Mouse (Mus musculus) liver, embryonic 12.5 days (tissue): ENCODE data around the gene Pnkd. TPM values are rescaled to one million over a fixed set of nuclear protein-coding genes. Genes with fewer than 3 reads are reported as not detected.
"Not testable (repeated sequence)": the region's sequence is repeated elsewhere in the genome, so short reads cannot be mapped to it uniquely, and the experiment has no call there.

ENCODE experiments used
- ATAC-seq: fragments of 200-750 bp; cut with Nextera tagmentation; 2 replicates; pipeline ENCODE4 v1.8.0; 2017; ENCODE audit warnings: moderate number of reproducible peaks, mild to moderate bottlenecking, moderate library complexity
- H3K27ac ChIP-seq: fragments of 300-500 bp; sonication (generic); 2 replicates; pipeline ENCODE4 v1.5.1; 2016; ENCODE audit warnings: mild to moderate bottlenecking
- H3K27me3 ChIP-seq: fragments of 300-500 bp; sonication (generic); replicated peaks from 2 replicates; pipeline ENCODE4 v1.6.1; 2016; ENCODE audit warnings: mild to moderate bottlenecking, moderate library complexity
- H3K36me3 ChIP-seq: fragments of 300-500 bp; sonication (generic); 2 replicates; pipeline ENCODE4 v1.6.1; 2016; ENCODE audit warnings: mild to moderate bottlenecking, moderate library complexity
- H3K4me1 ChIP-seq: fragments of 300-500 bp; sonication (generic); 2 replicates; pipeline ENCODE4 v1.6.1; 2016
- H3K4me2 ChIP-seq: fragments of 300-500 bp; sonication (generic); 2 replicates; pipeline ENCODE4 v1.6.1; 2016; ENCODE audit warnings: mild to moderate bottlenecking, moderate library complexity
- H3K4me3 ChIP-seq: fragments of 300-500 bp; sonication (generic); 2 replicates; pipeline ENCODE4 v1.5.1; 2016; ENCODE audit warnings: mild to moderate bottlenecking, moderate library complexity
- H3K9ac ChIP-seq: fragments of 300-500 bp; sonication (generic); 2 replicates; pipeline ENCODE4 v1.6.1; 2016; ENCODE audit warnings: mild to moderate bottlenecking, moderate library complexity
- H3K9me3 ChIP-seq: fragments of 300-500 bp; sonication (generic); replicated peaks from 2 replicates; pipeline ENCODE4 v1.6.1; 2016; ENCODE audit warnings: mild to moderate bottlenecking, moderate library complexity
- WGBS: fragments of 180-500 bp; shearing (Covaris S2); methylation state at CpG from one replicate; pipeline ENCODE4 v1.1.7; 2016; ENCODE audit not compliant: insufficient replicate concordance; 5-methylcytosine and 5-hydroxymethylcytosine counted together
- polyA plus RNA-seq: library from polyadenylated mRNA; unstranded; fragments of >200 nt; fragmentation: Nextera tagmentation; extraction: Ambion mirVana; gene quantifications from 2 replicates; pipeline ENCODE4 v1.2.1, GENCODE M21; 2016

Gene Pnkd
- polyA plus RNA-seq, 1 experiment from 2014 or later = 48.7 TPM

- Histone ChIP-seq H3K4me1 (peaks cover 33% of the 10 kb centered on the region), H3K36me3 (no peaks in the 10 kb centered on the region), H3K27ac (no peak overlapping the region), H3K9me3 (no peaks in the 10 kb centered on the region), H3K4me3 (no peak overlapping the region), H3K27me3 (peaks cover 13% of the 10 kb centered on the region), H3K9ac (no peak overlapping the region), H3K4me2 (no peak overlapping the region)
- 69% methylated on average over 6 of the region's 6 CpGs for WGBS
- no peak for ATAC-seq
Observed at GRCm38 (mm10) chr1:74335436-74336170, 50.9 kb downstream of the Pnkd start.

GRCm38 (mm10) chr1:74337241-74337771 is 52.6 kb downstream of the Pnkd start:
- peaks cover 16% of the 10 kb centered on the region for H3K4me1 ChIP-seq
- H3K27ac ChIP-seq = no peak overlapping the region
- H3K9ac ChIP-seq = no peak overlapping the region
- no peaks in the 10 kb centered on the region for H3K9me3 ChIP-seq
- H3K4me2 ChIP-seq = no peak overlapping the region
- ATAC-seq = no peak
- peaks cover 13% of the 10 kb centered on the region for H3K27me3 ChIP-seq
- no peak overlapping the region for H3K4me3 ChIP-seq
- WGBS = 73% methylated on average over 3 of the region's 3 CpGs
- no peaks in the 10 kb centered on the region for H3K36me3 ChIP-seq

GRCm38 (mm10) chr1:74338013-74338412 is 53.3 kb downstream of the Pnkd start:
- H3K36me3 ChIP-seq = no peaks in the 10 kb centered on the region
- peaks cover 10% of the 10 kb centered on the region for H3K27me3 ChIP-seq
- H3K27ac ChIP-seq = no peak overlapping the region
- no peak for ATAC-seq
- H3K9me3 ChIP-seq = no peaks in the 10 kb centered on the region
- H3K4me1 ChIP-seq = peaks cover 11% of the 10 kb centered on the region
- no peak overlapping the region for H3K4me3 ChIP-seq
- 68% methylated on average over 5 of the region's 5 CpGs for WGBS
- no peak overlapping the region for H3K9ac ChIP-seq
- no peak overlapping the region for H3K4me2 ChIP-seq

GRCm38 (mm10) chr1:74338626-74339025 is 53.9 kb downstream of the Pnkd start:
- no peak overlapping the region for H3K9ac ChIP-seq
- no peaks in the 10 kb centered on the region for H3K36me3 ChIP-seq
- no peak overlapping the region for H3K4me3 ChIP-seq
- WGBS = 69% methylated on average over 4 of the region's 4 CpGs
- H3K4me2 ChIP-seq = no peak overlapping the region
- H3K4me1 ChIP-seq = peaks cover 12% of the 10 kb centered on the region; the same call in 1 of the 2 replicates
- H3K9me3 ChIP-seq = no peaks in the 10 kb centered on the region
- no peak for ATAC-seq
- 0 out of 2 replicates have a peak, but pooled peaks cover 4% of the 10 kb centered on the region for H3K27me3 ChIP-seq
- no peak overlapping the region for H3K27ac ChIP-seq

GRCm38 (mm10) chr1:74339917-74340316 is 55.2 kb downstream of the Pnkd start:
- peaks cover 13% of the 10 kb centered on the region; the same call in 1 of the 2 replicates for H3K4me1 ChIP-seq
- H3K36me3 ChIP-seq = no peaks in the 10 kb centered on the region

GRCm38 (mm10) chr1:74340361-74340764 is 55.6 kb downstream of the Pnkd start:
- no peaks in the 10 kb centered on the region for H3K27me3 ChIP-seq
- H3K36me3 ChIP-seq = no peaks in the 10 kb centered on the region
- H3K9me3 ChIP-seq = no peaks in the 10 kb centered on the region
- H3K4me1 ChIP-seq = peaks cover 13% of the 10 kb centered on the region; the same call in 1 of the 2 replicates
- H3K9ac ChIP-seq = no peak overlapping the region
- WGBS = 86% methylated on average over 6 of the region's 6 CpGs
- H3K4me3 ChIP-seq = no peak overlapping the region
- ATAC-seq = peak; percentile 19; the same call in 1 of the 2 replicates
- H3K4me2 ChIP-seq = no peak overlapping the region
- no peak overlapping the region for H3K27ac ChIP-seq

More at GRCm38 (mm10) chr1:74339917-74340316, 55.2 kb downstream of the Pnkd start:
- ATAC-seq = no peak
- H3K4me3 ChIP-seq = no peak overlapping the region
- no peak overlapping the region for H3K9ac ChIP-seq
- no peaks in the 10 kb centered on the region for H3K27me3 ChIP-seq
- H3K4me2 ChIP-seq = no peak overlapping the region
- H3K27ac ChIP-seq = no peak overlapping the region
- no peaks in the 10 kb centered on the region for H3K9me3 ChIP-seq
- 83% methylated on average over 9 of the region's 9 CpGs for WGBS

- H3K4me1 ChIP-seq = peaks cover 13% of the 10 kb centered on the region; the same call in 1 of the 2 replicates
- not testable (repeated sequence) for H3K9me3 ChIP-seq, H3K36me3 ChIP-seq, H3K4me2 ChIP-seq, ATAC-seq, H3K27ac ChIP-seq, H3K4me3 ChIP-seq, H3K27me3 ChIP-seq, H3K9ac ChIP-seq
- 85% methylated on average over 4 of the region's 4 CpGs for WGBS
Observed at GRCm38 (mm10) chr1:74340992-74341391, 56.3 kb downstream of the Pnkd start.

- no peak overlapping the region for H3K27ac ChIP-seq
Observed at GRCm38 (mm10) chr1:74341898-74342297, 57.2 kb downstream of the Pnkd start.

GRCm38 (mm10) chr1:74342308-74342707 is 57.6 kb downstream of the Pnkd start:
- Histone ChIP-seq H3K9ac (no peak overlapping the region), H3K36me3 (no peaks in the 10 kb centered on the region), H3K27ac (no peak overlapping the region), H3K4me3 (no peak overlapping the region), H3K27me3 (no peaks in the 10 kb centered on the region), H3K9me3 (no peaks in the 10 kb centered on the region), H3K4me1 (peaks cover 13% of the 10 kb centered on the region; the same call in 1 of the 2 replicates), H3K4me2 (no peak overlapping the region)
- no peak for ATAC-seq
- 91% methylated on average over 1 of the region's 1 CpGs for WGBS

More at GRCm38 (mm10) chr1:74341898-74342297, 57.2 kb downstream of the Pnkd start:
- no peak for ATAC-seq
- no peaks in the 10 kb centered on the region for H3K36me3 ChIP-seq
- H3K4me1 ChIP-seq = peaks cover 13% of the 10 kb centered on the region; the same call in 1 of the 2 replicates
- no peaks in the 10 kb centered on the region for H3K27me3 ChIP-seq
- H3K4me2 ChIP-seq = no peak overlapping the region
- H3K9ac ChIP-seq = no peak overlapping the region
- no peak overlapping the region for H3K4me3 ChIP-seq
- WGBS = 67% methylated on average over 7 of the region's 7 CpGs
- no peaks in the 10 kb centered on the region for H3K9me3 ChIP-seq

GRCm38 (mm10) chr1:74343161-74343560 is 58.4 kb downstream of the Pnkd start:
- no peak overlapping the region for H3K27ac ChIP-seq
- H3K4me2 ChIP-seq = no peak overlapping the region
- H3K4me3 ChIP-seq = no peak overlapping the region
- 61% methylated on average over 5 of the region's 5 CpGs for WGBS
- no peak for ATAC-seq
- no peaks in the 10 kb centered on the region for H3K27me3 ChIP-seq
- H3K9me3 ChIP-seq = no peaks in the 10 kb centered on the region
- peaks cover 13% of the 10 kb centered on the region; the same call in 1 of the 2 replicates for H3K4me1 ChIP-seq
- H3K9ac ChIP-seq = no peak overlapping the region
- no peaks in the 10 kb centered on the region for H3K36me3 ChIP-seq

- Histone ChIP-seq H3K9ac (no peak overlapping the region), H3K4me3 (no peak overlapping the region), H3K27me3 (no peaks in the 10 kb centered on the region), H3K4me2 (no peak overlapping the region), H3K9me3 (no peaks in the 10 kb centered on the region), H3K4me1 (peaks cover 13% of the 10 kb centered on the region; the same call in 1 of the 2 replicates), H3K36me3 (no peaks in the 10 kb centered on the region; the same call in 1 of the 2 replicates), H3K27ac (no peak overlapping the region)
- ATAC-seq = no peak
- 75% methylated on average over 11 of the region's 11 CpGs for WGBS
Observed at GRCm38 (mm10) chr1:74344163-74344916, 59.6 kb downstream of the Pnkd start.
